Mouse (Mus musculus): ENCODE results near the gene Timm29. TPM values are rescaled to one million over a fixed set of nuclear protein-coding genes. Genes with fewer than 3 reads are reported as not detected.

The Timm29 gene
- polyA plus RNA-seq, 1 experiment: 17.0 TPM

- Histone ChIP-seq H3K4me3 (ENCODE audit: control insufficient read depth, low read depth, low read length) (no peak overlapping the region), H3K4me1 (ENCODE audit: control insufficient read depth, insufficient read depth, low read length) (no peaks in the 10 kb centered on the region; the same call in 1 of the 2 replicates), H3K36me3 (ENCODE audit: control insufficient read depth, insufficient read depth, low read length) (no peaks in the 10 kb centered on the region; the same call in 1 of the 2 replicates), H3K27me3 (ENCODE audit: control insufficient read depth, insufficient read depth, low read length) (no peaks in the 10 kb centered on the region), H3K27ac (ENCODE audit: control insufficient read depth, insufficient read depth, low read depth, low read length) (no peak overlapping the region)
- TF ChIP-seq POLR2A (IDR thresholded peaks at IDR 0.05; ENCODE audit: control insufficient read depth, low read depth, low read length): no peak
- no peak for TF ChIP-seq CTCF (IDR thresholded peaks at IDR 0.05; ENCODE audit: control insufficient read depth, insufficient read depth, insufficient replicate concordance, low read depth, low read length)
Observed at GRCm38 (mm10) chr9:21578226-21578625, 14.3 kb upstream of the Timm29 start.

- Histone ChIP-seq H3K4me3 (ENCODE audit: control insufficient read depth, low read depth, low read length) (no peak overlapping the region), H3K27me3 (ENCODE audit: control insufficient read depth, insufficient read depth, low read length) (no peaks in the 10 kb centered on the region), H3K27ac (ENCODE audit: control insufficient read depth, insufficient read depth, low read depth, low read length) (no peak overlapping the region), H3K4me1 (ENCODE audit: control insufficient read depth, insufficient read depth, low read length) (no peaks in the 10 kb centered on the region), H3K36me3 (ENCODE audit: control insufficient read depth, insufficient read depth, low read length) (peaks cover 4% of the 10 kb centered on the region)
- TF ChIP-seq POLR2A (IDR thresholded peaks at IDR 0.05; ENCODE audit: control insufficient read depth, low read depth, low read length): no peak
- TF ChIP-seq CTCF (IDR thresholded peaks at IDR 0.05; ENCODE audit: control insufficient read depth, insufficient read depth, insufficient replicate concordance, low read depth, low read length): no peak
Observed at GRCm38 (mm10) chr9:21585401-21585800, 7.1 kb upstream of the Timm29 start.

- Histone ChIP-seq H3K36me3 (ENCODE audit: control insufficient read depth, insufficient read depth, low read length) (peaks cover 4% of the 10 kb centered on the region), H3K27ac (ENCODE audit: control insufficient read depth, insufficient read depth, low read depth, low read length) (no peak overlapping the region)
Observed at GRCm38 (mm10) chr9:21587678-21588349, 4.7 kb upstream of the Timm29 start.

DNA sequence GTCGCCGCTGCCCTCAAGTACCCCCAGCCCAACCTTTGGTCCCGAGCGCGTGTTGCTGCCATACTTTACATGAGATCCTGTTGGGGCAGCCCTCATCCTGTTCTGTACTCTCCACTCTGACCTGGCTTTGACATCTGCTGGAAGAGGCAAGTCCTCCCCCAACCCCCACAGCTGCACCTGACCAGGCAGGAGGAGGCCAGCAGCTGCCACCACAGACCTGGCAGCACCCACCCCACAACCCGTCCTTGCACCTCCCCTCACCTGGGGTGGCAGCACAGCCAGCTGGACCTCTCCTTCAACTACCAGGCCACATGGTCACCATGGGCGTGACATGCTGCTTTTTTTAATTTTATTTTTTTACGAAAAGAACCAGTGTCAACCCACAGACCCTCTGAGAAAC is 4.2 kb upstream of the Timm29 start:
- no peak for TF ChIP-seq POLR2A (IDR thresholded peaks at IDR 0.05; ENCODE audit: control insufficient read depth, low read depth, low read length)
- no peak for TF ChIP-seq CTCF (IDR thresholded peaks at IDR 0.05; ENCODE audit: control insufficient read depth, insufficient read depth, insufficient replicate concordance, low read depth, low read length)
- Histone ChIP-seq H3K4me1 (ENCODE audit: control insufficient read depth, insufficient read depth, low read length) (peaks cover 6% of the 10 kb centered on the region), H3K36me3 (ENCODE audit: control insufficient read depth, insufficient read depth, low read length) (peaks cover 4% of the 10 kb centered on the region), H3K4me3 (ENCODE audit: control insufficient read depth, low read depth, low read length) (no peak overlapping the region), H3K27ac (ENCODE audit: control insufficient read depth, insufficient read depth, low read depth, low read length) (no peak overlapping the region), H3K27me3 (ENCODE audit: control insufficient read depth, insufficient read depth, low read length) (no peaks in the 10 kb centered on the region)

More at GRCm38 (mm10) chr9:21587678-21588349, 4.7 kb upstream of the Timm29 start:
- no peak for TF ChIP-seq CTCF (IDR thresholded peaks at IDR 0.05; ENCODE audit: control insufficient read depth, insufficient read depth, insufficient replicate concordance, low read depth, low read length)
- TF ChIP-seq POLR2A (IDR thresholded peaks at IDR 0.05; ENCODE audit: control insufficient read depth, low read depth, low read length): no peak
- H3K4me1 ChIP-seq (ENCODE audit: control insufficient read depth, insufficient read depth, low read length): peaks cover 6% of the 10 kb centered on the region
- H3K4me3 ChIP-seq (ENCODE audit: control insufficient read depth, low read depth, low read length): no peak overlapping the region
- H3K27me3 ChIP-seq (ENCODE audit: control insufficient read depth, insufficient read depth, low read length): no peaks in the 10 kb centered on the region

DNA sequence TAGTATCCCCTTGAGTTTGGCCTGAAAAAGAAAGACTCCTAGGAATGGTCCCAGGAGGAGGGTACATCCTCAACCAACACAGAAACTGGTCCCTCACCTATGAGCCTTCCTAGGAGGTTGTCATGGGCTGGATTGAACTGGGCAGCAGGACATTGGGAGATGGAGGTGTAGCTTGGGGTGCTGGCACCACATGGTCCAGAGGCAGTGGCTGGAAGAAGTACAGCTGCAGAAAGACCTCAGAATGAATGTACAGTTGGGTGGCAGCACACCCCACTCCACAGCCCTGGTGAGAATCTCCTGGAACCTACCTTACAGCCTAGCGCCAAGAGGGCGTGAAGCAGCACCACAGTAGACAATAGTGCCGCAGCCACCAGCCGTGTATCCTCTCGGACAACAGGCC is 3.0 kb upstream of the Timm29 start:
- Histone ChIP-seq H3K36me3 (ENCODE audit: control insufficient read depth, insufficient read depth, low read length) (peaks cover 4% of the 10 kb centered on the region), H3K4me1 (ENCODE audit: control insufficient read depth, insufficient read depth, low read length) (peaks cover 9% of the 10 kb centered on the region), H3K27ac (ENCODE audit: control insufficient read depth, insufficient read depth, low read depth, low read length) (no peak overlapping the region), H3K4me3 (ENCODE audit: control insufficient read depth, low read depth, low read length) (no peak overlapping the region), H3K27me3 (ENCODE audit: control insufficient read depth, insufficient read depth, low read length) (no peaks in the 10 kb centered on the region)
- no peak for TF ChIP-seq CTCF (IDR thresholded peaks at IDR 0.05; ENCODE audit: control insufficient read depth, insufficient read depth, insufficient replicate concordance, low read depth, low read length)
- TF ChIP-seq POLR2A (IDR thresholded peaks at IDR 0.05; ENCODE audit: control insufficient read depth, low read depth, low read length): no peak; the same call in 1 of the 2 replicates

DNA sequence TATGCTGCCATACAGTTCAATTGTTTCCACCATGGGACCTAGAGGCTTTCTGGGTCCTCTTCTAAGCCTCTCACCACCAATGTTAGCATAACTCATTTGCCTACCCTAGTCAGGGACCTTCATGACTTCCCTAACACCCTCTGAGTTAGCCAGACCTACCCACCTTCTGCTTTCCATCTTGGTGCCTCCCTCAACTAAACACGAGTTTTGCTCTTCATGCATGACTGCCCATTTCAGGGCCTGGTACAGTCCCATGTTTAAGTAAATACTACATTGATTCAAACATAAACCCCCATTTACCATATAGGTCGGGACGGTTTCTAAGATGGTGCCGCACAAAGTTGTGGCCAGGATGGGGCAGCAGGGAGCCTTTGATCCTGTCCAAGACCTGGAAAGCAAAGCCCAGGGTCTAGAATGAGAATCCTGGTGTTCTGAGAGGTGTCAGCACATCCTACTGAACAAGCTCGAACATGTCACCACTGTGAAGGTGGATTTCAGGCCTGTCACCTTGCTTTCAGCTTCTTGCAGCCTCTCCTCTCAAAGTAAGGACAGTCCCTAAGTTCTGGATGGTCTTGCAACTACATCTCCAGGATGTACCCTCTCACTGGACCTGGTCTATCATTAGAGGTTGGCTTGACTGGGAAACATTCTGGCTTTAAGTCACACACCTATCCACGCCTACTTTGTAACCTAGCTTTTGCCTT is 1.2 kb upstream of the Timm29 start:
- TF ChIP-seq CTCF (IDR thresholded peaks at IDR 0.05; ENCODE audit: control insufficient read depth, insufficient read depth, insufficient replicate concordance, low read depth, low read length) (no peak), POLR2A (IDR thresholded peaks at IDR 0.05; ENCODE audit: control insufficient read depth, low read depth, low read length) (no peak)
- Histone ChIP-seq H3K36me3 (ENCODE audit: control insufficient read depth, insufficient read depth, low read length) (peaks cover 4% of the 10 kb centered on the region), H3K27ac (ENCODE audit: control insufficient read depth, insufficient read depth, low read depth, low read length) (no peak overlapping the region), H3K27me3 (ENCODE audit: control insufficient read depth, insufficient read depth, low read length) (no peaks in the 10 kb centered on the region), H3K4me3 (ENCODE audit: control insufficient read depth, low read depth, low read length) (no peak overlapping the region), H3K4me1 (ENCODE audit: control insufficient read depth, insufficient read depth, low read length) (peaks cover 9% of the 10 kb centered on the region)

GRCm38 (mm10) chr9:21591831-21592702 is 455 bp upstream of the Timm29 start:
- Histone ChIP-seq H3K27ac (ENCODE audit: control insufficient read depth, insufficient read depth, low read depth, low read length) (peak overlapping the region; percentile 95), H3K4me3 (ENCODE audit: control insufficient read depth, low read depth, low read length) (peak overlapping the region; percentile 98), H3K4me1 (ENCODE audit: control insufficient read depth, insufficient read depth, low read length) (peaks cover 9% of the 10 kb centered on the region), H3K36me3 (ENCODE audit: control insufficient read depth, insufficient read depth, low read length) (peaks cover 4% of the 10 kb centered on the region), H3K27me3 (ENCODE audit: control insufficient read depth, insufficient read depth, low read length) (no peaks in the 10 kb centered on the region)
- TF ChIP-seq CTCF (IDR thresholded peaks at IDR 0.05; ENCODE audit: control insufficient read depth, insufficient read depth, insufficient replicate concordance, low read depth, low read length): no peak
